Mouse (Mus musculus) lung, embryonic 16.5 days (tissue): ENCODE data around the gene Cox19. TPM values are rescaled to one million over a fixed set of nuclear protein-coding genes. Genes with fewer than 3 reads are reported as not detected.

Source experiments
- ATAC-seq: fragments of 200-750 bp; cut with Nextera tagmentation; 2 replicates; pipeline ENCODE4 v1.8.0; 2017; ENCODE audit warnings: low read depth, mild to moderate bottlenecking, moderate library complexity
- H3K27ac ChIP-seq: fragments of 300-500 bp; sonication (generic); 2 replicates; pipeline ENCODE4 v1.5.1; 2014; ENCODE audit warnings: mild to moderate bottlenecking, control low read depth, low read length
- H3K27me3 ChIP-seq: fragments of 300-500 bp; sonication (generic); 2 replicates; pipeline ENCODE4 v1.6.1; 2014; ENCODE audit warnings: low read depth, low read length, mixed read lengths; ENCODE audit not compliant: control insufficient read depth, insufficient read depth
- H3K36me3 ChIP-seq: fragments of 300-500 bp; sonication (generic); 2 replicates; pipeline ENCODE4 v1.6.1; 2014; ENCODE audit warnings: low read length; ENCODE audit not compliant: control insufficient read depth, insufficient read depth
- H3K4me1 ChIP-seq: fragments of 300-500 bp; sonication (generic); replicated peaks from 2 replicates; pipeline ENCODE4 v1.6.1; 2014; ENCODE audit warnings: low read length, mixed read lengths; ENCODE audit not compliant: control insufficient read depth, insufficient read depth
- H3K4me2 ChIP-seq: fragments of 300-500 bp; sonication (generic); 2 replicates; pipeline ENCODE4 v1.6.1; 2014; ENCODE audit warnings: low read depth, low read length, control low read depth
- H3K4me3 ChIP-seq: fragments of 300-500 bp; sonication (generic); 2 replicates; pipeline ENCODE4 v1.5.1; 2014; ENCODE audit warnings: mild to moderate bottlenecking, low read length, control low read depth
- H3K9ac ChIP-seq: fragments of 300-500 bp; sonication (generic); 2 replicates; pipeline ENCODE4 v1.6.1; 2014; ENCODE audit warnings: low read length, control low read depth
- H3K9me3 ChIP-seq: fragments of 300-500 bp; sonication (generic); 2 replicates; pipeline ENCODE4 v1.6.1; 2016; ENCODE audit warnings: low read length; ENCODE audit not compliant: control insufficient read depth
- WGBS: fragments of 180-500 bp; shearing (Covaris S2); extraction: QIAGEN DNeasy Blood & Tissue Kit; methylation state at CpG from one replicate; pipeline ENCODE4 v1.1.7; 2014; 5-methylcytosine and 5-hydroxymethylcytosine counted together
- polyA plus RNA-seq: library from polyadenylated mRNA; unstranded; fragments of >200 nt; fragmentation: Nextera tagmentation; extraction: Ambion mirVana; gene quantifications from 2 replicates; pipeline ENCODE4 v1.2.1, GENCODE M21; 2015

Cox19 gene
- polyA plus RNA-seq, 1 experiment from 2014 or later, result 79.8 TPM

DNA sequence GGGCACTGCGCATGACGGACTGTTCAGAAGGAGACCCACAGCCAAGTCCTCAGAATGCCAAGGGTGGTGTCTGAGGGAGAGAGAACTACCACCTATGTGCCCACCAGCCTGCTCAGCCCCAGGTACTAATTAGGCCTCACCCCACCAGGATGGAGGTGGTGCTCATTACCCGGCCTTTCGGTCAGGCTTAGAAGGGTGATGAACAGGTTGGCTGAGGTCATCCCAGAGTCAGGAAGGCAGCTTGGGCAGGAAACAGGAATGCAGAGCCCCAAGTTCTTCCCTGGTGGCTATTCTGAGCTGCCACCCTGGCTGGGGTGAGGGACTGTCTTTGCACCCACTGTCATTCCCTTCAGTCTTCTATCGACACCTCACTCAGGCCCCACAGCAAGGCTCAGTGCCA lies 34.8 kb upstream of the Cox19 start:
- Histone ChIP-seq H3K27ac (no peak overlapping the region), H3K36me3 (no peaks in the 10 kb centered on the region), H3K4me2 (no peak overlapping the region), H3K9me3 (no peaks in the 10 kb centered on the region), H3K4me3 (no peak overlapping the region), H3K9ac (no peak overlapping the region), H3K4me1 (peaks cover 54% of the 10 kb centered on the region), H3K27me3 (no peaks in the 10 kb centered on the region)
- 96% methylated on average over 5 of the region's 5 CpGs for WGBS
- no peak for ATAC-seq

DNA sequence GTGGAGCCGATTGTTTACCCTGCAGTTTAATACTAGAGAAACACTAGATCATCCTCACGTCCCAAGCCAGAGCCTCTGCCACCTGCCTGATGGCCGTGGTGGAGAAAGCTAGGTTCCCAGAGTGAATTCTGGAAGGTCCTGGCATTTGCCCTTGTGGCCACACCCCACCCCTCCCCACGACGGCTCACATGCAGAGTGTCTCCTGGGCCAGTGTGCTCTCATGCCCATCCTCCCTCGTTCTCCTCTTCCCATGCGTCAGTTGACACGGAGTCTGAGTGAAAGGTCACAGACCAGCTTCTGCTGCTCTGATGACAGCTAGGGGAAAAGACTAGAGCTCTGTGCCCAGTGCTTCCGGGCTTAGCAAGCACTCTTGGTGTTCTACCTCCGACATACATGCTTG lies 33.3 kb upstream of the Cox19 start:
- 20% methylated on average over 10 of the region's 10 CpGs for WGBS
- no peak overlapping the region for H3K4me2 ChIP-seq
- H3K4me3 ChIP-seq, result no peak overlapping the region
- no peaks in the 10 kb centered on the region for H3K9me3 ChIP-seq
- H3K36me3 ChIP-seq, result no peaks in the 10 kb centered on the region
- peaks cover 55% of the 10 kb centered on the region for H3K4me1 ChIP-seq
- H3K9ac ChIP-seq, result peak overlapping the region; percentile 44
- peak overlapping the region; percentile 20; the same call in 1 of the 2 replicates for H3K27ac ChIP-seq
- no peaks in the 10 kb centered on the region for H3K27me3 ChIP-seq
- no peak for ATAC-seq

DNA sequence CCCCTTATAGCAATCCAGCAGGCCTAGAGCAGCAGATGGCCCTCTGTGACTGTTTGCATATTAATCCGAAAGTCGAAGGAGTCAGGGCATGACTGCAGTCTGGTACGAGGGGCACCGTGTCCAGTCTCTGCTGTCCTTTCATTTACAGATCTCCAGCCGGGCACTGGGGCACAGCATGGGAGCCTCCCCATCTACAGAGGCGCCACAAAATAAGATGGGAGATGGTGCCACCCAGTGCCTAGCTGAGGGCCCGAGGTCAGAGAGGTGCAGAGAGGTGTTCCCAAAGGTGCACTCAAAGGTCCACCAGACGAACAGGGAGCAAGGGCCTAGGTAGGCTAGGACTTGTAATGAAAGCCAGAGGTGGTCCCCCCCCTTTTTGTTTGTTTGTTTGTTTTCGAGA lies 32.0 kb upstream of the Cox19 start:
- H3K4me2 ChIP-seq, result no peak overlapping the region
- H3K27ac ChIP-seq, result peak overlapping the region; percentile 78
- H3K9me3 ChIP-seq, result no peaks in the 10 kb centered on the region
- H3K27me3 ChIP-seq, result no peaks in the 10 kb centered on the region
- no peaks in the 10 kb centered on the region for H3K36me3 ChIP-seq
- no peak for ATAC-seq
- 70% methylated on average over 9 of the region's 9 CpGs for WGBS
- H3K4me1 ChIP-seq, result peaks cover 54% of the 10 kb centered on the region
- H3K9ac ChIP-seq, result no peak overlapping the region; the same call in 1 of the 2 replicates
- H3K4me3 ChIP-seq, result no peak overlapping the region

DNA sequence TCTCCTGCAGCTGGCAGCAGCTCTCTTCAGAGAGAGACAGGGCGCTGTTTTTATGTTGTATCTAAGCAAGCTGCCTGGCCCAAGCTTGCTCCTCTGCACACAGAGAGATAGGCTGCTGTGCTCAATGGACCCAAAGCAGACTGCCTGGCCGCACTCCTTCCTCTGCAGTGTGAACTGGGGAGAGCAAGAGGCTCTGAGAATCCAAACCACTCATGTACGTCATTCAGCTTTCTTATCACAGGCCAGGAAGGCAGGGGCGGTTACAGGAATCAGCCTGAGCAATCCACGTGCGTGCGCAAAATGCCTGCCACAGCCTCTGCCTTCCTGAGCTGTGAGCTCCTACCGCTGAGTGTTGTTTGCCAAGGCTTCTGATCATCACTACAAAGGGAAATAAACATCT lies 31.5 kb upstream of the Cox19 start:
- peak overlapping the region; percentile 78 for H3K27ac ChIP-seq
- peak overlapping the region; percentile 30 for H3K4me2 ChIP-seq
- peak overlapping the region; percentile 40; the same call in 1 of the 2 replicates for H3K9ac ChIP-seq
- H3K27me3 ChIP-seq, result no peaks in the 10 kb centered on the region
- H3K4me1 ChIP-seq, result peaks cover 55% of the 10 kb centered on the region
- H3K9me3 ChIP-seq, result no peaks in the 10 kb centered on the region
- WGBS, result 27% methylated on average over 8 of the region's 8 CpGs
- ATAC-seq, result no peak
- no peaks in the 10 kb centered on the region for H3K36me3 ChIP-seq
- H3K4me3 ChIP-seq, result no peak overlapping the region

DNA sequence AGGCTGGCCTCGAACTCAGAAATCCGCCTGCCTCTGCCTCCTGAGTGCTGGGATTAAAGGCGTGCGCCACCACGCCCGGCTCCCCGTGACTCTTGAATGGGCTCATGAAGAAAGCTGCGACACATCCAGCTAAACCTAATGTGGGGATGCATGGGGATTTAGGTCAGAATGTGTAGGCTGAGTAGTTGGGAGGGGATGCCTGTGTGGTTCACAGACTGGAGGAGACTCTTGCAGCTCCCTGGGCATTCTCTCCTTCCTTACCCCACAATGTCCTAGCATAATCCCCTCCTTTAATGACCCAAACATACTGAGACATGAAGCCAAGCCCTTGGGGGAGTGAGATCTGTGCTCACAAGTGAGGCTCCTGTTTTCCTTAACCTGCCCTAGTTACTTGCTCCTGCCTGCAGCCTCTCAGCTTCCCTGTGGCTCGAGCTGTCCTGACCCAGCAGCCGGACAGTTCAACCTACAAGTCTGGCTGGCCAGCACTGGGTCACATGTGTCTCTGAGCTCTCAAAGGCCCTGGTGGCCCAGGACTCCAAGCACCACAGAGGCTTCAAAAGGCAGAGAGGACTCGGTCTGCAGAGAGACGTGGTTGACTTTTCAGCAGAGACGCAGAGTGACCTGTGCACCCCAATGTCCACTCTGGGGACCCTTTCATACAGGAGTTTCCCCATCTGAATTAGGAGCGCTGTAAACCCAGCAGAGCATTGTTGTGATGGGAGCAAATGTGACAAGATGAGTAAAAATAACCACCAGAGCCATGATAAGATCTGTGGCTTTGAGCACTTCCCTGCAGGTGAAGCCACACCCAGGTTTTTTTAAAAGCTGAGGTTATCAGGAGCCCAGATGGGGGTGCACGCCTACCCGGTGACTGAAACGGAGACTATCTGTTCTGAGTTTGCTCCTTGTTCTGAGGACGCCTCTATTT lies 30.6 kb upstream of the Cox19 start:
- Histone ChIP-seq H3K9ac (peak overlapping the region; percentile 40), H3K27ac (peak overlapping the region; percentile 78), H3K36me3 (no peaks in the 10 kb centered on the region), H3K27me3 (no peaks in the 10 kb centered on the region), H3K4me2 (peak overlapping the region; percentile 89; the same call in 1 of the 2 replicates), H3K4me3 (no peak overlapping the region), H3K4me1 (peaks cover 60% of the 10 kb centered on the region), H3K9me3 (no peaks in the 10 kb centered on the region)
- ATAC-seq, result no peak
- 66% methylated on average over 18 of the region's 18 CpGs for WGBS

DNA sequence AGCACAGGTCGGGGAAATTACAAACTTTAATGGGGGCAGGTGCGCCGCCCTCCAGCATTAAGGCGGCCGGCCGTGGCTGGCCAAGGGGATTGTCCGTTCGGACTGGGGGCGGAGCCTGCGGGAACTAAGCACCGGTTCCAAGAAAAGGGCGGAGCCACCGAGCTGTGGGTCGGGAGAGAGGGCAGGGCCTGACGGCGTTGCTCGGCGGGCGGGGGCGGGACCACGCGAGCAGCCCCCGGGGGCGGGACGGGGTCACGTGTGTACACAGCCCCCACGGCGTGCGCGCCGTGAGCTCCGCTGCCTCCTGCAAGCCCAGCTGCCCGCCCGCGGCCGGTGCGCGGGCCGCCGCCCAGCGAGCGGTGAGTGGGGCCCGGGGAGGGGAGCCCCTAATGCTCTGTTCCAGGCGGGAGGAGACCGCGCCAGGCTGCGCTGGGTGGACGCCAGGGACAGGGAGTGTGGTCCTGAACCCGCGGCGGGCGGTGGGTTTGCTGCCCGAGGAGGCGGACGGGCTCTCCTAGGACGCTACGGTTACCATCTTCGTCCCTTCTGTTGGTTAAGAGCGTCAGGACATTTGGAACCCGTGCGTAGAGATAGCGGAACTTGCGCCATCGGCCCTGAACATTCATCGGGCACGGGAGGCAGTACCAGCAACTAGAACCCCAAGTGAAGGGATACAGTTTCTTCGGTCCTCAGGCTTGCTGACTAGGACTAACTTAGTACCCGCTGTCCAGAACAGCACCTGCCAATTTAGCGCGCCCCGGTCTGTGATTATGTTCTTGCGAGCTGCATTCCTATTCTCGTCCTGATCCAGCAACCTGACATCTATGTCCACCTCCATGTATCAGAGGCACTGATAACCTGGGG lies 29.4 kb upstream of the Cox19 start:
- peak overlapping the region; percentile 69 for H3K4me3 ChIP-seq
- peak; percentile 82 for ATAC-seq
- H3K9me3 ChIP-seq, result no peaks in the 10 kb centered on the region
- H3K4me1 ChIP-seq, result peaks cover 62% of the 10 kb centered on the region
- no peaks in the 10 kb centered on the region for H3K36me3 ChIP-seq
- H3K27ac ChIP-seq, result peak overlapping the region; percentile 99
- H3K27me3 ChIP-seq, result no peaks in the 10 kb centered on the region
- H3K4me2 ChIP-seq, result peak overlapping the region; percentile 89
- peak overlapping the region; percentile 81 for H3K9ac ChIP-seq
- WGBS, result under 1% methylated on average over 61 of the region's 73 CpGs

DNA sequence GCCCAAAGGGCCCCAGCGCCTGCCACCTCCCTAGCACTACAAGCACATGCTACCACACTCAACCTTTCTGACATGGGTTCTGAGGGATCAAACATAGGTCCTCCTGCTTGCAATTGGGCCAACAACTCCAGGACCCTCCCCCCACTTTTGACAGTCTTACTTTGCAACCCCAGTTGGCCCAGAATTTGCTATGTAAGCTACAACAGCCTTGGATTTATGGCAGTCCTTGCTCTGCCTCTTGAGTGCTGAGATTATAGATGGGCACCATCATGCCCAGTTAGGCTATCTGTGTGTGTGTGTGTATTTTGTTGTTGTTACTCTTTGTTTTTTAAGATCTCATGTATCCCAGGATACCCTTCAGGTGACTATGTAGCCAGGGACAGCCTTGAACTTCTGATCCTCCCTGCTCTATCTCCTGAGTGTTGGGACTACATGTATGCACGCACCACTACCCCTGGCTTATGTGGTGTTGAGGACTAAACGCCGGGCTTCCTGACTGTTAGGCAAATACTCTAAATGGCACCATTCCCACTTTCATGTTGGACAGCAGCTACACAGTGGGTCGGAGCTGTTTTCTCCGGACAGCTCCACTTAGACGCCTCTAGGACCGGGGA lies 28.7 kb upstream of the Cox19 start:
- H3K4me3 ChIP-seq, result peak overlapping the region; percentile 69
- peaks cover 62% of the 10 kb centered on the region for H3K4me1 ChIP-seq
- H3K27ac ChIP-seq, result peak overlapping the region; percentile 99
- no peaks in the 10 kb centered on the region for H3K36me3 ChIP-seq
- H3K9me3 ChIP-seq, result no peaks in the 10 kb centered on the region
- H3K27me3 ChIP-seq, result no peaks in the 10 kb centered on the region
- 15% methylated on average over 8 of the region's 8 CpGs for WGBS
- no peak for ATAC-seq
- peak overlapping the region; percentile 64 for H3K9ac ChIP-seq
- H3K4me2 ChIP-seq, result peak overlapping the region; percentile 89

DNA sequence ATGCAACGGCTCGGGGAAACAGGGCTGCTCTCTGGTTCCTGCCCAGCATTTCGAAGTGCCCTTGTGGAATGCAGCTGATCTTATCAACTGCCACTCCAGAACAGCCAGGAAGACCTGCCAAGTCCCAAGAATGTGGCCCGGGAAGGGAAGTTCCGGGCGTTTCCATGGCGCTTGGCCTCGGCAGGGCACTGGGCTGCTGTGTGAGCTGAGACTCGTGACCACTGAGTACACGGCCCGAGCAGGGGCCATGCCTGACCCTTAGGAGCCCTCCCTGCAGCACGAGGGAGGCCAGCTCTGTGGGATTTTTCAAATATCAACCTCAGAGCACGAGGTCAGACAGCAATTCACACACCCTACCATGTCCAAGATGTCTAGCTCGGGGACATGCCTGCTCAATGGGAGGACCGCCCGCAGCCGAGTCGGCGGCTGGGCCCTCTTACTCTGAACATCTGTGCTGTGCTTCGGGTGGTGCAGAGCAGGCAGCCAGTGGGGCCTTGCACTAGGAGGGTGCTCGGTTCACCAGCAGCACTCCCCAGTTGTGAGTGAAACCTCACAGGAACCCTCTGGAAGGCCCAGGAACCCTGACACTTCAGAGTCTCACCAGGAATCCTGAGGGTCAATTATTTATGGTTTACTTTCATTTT lies 27.9 kb upstream of the Cox19 start:
- 9% methylated on average over 21 of the region's 21 CpGs for WGBS

More for the DNA sequence above, 27.9 kb upstream of the Cox19 start:
- no peaks in the 10 kb centered on the region for H3K9me3 ChIP-seq
- peaks cover 61% of the 10 kb centered on the region for H3K4me1 ChIP-seq
- peak overlapping the region; percentile 64 for H3K9ac ChIP-seq
- peak overlapping the region; percentile 89 for H3K4me2 ChIP-seq
- peak overlapping the region; percentile 99 for H3K27ac ChIP-seq
- ATAC-seq, result peak; percentile 72
- no peaks in the 10 kb centered on the region for H3K27me3 ChIP-seq
- no peaks in the 10 kb centered on the region for H3K36me3 ChIP-seq
- peak overlapping the region; percentile 14; the same call in 1 of the 2 replicates for H3K4me3 ChIP-seq
